Mouse (Mus musculus): ENCODE results near the gene Asphd2. TPM values are rescaled to one million over a fixed set of nuclear protein-coding genes. Genes with fewer than 3 reads are reported as not detected.
A peak's percentile ranks its signal among the peaks of the same experiment; 100 is the strongest.

Asphd2 gene
- polyA plus RNA-seq, 1 experiment from 2014 or later = 5.6 TPM

DNA sequence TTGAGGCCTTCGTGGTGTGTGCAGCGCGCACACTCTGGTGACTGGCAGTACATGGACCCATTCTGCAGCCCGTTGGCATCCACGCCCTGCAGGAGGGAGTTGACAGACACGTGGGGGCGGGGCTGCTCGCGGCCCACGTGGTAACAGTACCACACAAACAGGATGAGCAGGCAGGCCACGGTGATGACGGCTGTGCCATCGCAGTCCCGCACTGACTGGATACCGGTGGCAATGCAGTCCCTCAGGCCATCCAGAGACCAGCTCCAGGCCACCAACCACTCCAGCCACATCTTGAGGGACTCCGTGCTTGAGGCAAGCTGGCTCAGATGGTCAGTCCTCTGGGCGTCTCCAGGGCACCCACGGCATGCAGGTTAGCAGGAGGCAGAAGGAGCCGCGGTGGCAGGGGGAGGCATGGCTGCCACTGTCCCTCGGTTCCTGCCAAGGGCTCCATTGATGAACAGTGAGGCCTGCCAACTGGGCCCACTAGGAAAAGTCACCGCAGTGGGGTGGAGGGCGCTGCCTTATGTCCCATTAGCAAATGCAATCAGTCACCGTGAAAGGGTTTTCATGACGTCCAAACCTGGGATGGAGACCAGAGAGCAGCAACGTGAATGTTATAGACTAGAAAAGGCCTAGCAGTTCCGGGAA, 2.9 kb downstream of the Asphd2 start:
- Histone ChIP-seq H3K4me1 (ENCODE audit: insufficient read depth) (no peaks in the 10 kb centered on the region), H3K9ac (no peak overlapping the region), H3K9me3 (ENCODE audit: low read depth, low read length) (no peaks in the 10 kb centered on the region), H3K4me2 (no peak overlapping the region), H3K36me3 (ENCODE audit: insufficient read depth) (no peaks in the 10 kb centered on the region), H3K27me3 (ENCODE audit: insufficient read depth, low read length) (peaks cover 13% of the 10 kb centered on the region; the same call in 1 of the 2 replicates), H3K4me3 (ENCODE audit: low read depth, low read length) (no peak overlapping the region), H3K27ac (ENCODE audit: low read depth) (no peak overlapping the region)
- 63% methylated on average over 27 of the region's 27 CpGs for WGBS
- TF ChIP-seq CTCF (IDR thresholded peaks at IDR 0.05; ENCODE audit: low read depth) = no peak
- ATAC-seq (ENCODE audit: insufficient read depth) = no peak
- no peak for DNase-seq

DNA sequence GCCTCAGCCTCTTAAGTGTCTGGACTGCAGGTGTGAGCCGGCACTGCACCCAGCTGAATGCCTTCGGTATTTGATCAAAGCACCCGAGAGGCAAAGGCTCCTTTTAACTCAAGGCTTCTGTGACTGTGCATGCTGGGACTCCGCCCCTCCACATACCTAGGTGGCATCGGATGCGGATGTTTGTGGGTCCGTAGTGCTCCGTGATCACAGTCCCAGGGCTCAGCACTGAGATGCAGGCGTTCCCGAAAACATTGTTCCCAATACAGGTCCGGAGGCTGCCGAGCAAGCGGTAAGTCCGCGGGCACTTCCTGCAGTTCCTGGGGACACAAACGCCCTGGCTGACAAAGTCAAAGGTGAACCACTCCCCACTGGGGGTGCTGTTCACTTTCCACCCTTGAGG, 3.7 kb downstream of the Asphd2 start:
- H3K4me2 ChIP-seq = no peak overlapping the region
- no peak overlapping the region for H3K4me3 ChIP-seq (ENCODE audit: low read depth, low read length)
- no peaks in the 10 kb centered on the region for H3K4me1 ChIP-seq (ENCODE audit: insufficient read depth)
- no peak for ATAC-seq (ENCODE audit: insufficient read depth)
- H3K9me3 ChIP-seq (ENCODE audit: low read depth, low read length) = no peaks in the 10 kb centered on the region
- no peak overlapping the region for H3K9ac ChIP-seq
- no peaks in the 10 kb centered on the region for H3K36me3 ChIP-seq (ENCODE audit: insufficient read depth)
- WGBS = 45% methylated on average over 16 of the region's 16 CpGs
- H3K27me3 ChIP-seq (ENCODE audit: insufficient read depth, low read length) = peaks cover 13% of the 10 kb centered on the region; the same call in 1 of the 2 replicates
- no peak for TF ChIP-seq CTCF (IDR thresholded peaks at IDR 0.05; ENCODE audit: low read depth)
- H3K27ac ChIP-seq (ENCODE audit: low read depth) = no peak overlapping the region
- no peak for DNase-seq

DNA sequence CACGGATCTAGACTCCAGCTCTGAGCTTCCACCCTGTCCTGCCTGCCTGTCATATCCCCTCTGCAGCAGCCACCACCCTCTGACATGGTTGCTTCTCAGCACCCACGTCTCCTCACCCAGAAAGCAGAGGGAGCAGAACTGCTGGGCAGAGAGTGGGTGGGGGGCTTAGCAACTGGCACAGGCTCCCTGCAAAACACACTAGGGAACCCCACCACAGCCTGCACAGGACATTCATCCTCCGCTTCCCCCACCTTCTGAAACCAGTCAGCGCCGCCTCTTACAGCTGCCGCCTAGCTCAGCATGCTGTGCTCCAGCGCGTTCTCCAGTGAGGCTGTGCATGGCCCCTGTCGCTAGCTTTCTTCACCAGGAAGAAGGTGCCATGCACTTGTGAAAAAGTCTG, 5.3 kb downstream of the Asphd2 start:
- Histone ChIP-seq H3K9ac (no peak overlapping the region), H3K4me3 (ENCODE audit: low read depth, low read length) (no peak overlapping the region), H3K27me3 (ENCODE audit: insufficient read depth, low read length) (peaks cover 11% of the 10 kb centered on the region; the same call in 1 of the 2 replicates), H3K4me2 (no peak overlapping the region), H3K4me1 (ENCODE audit: insufficient read depth) (no peaks in the 10 kb centered on the region), H3K36me3 (ENCODE audit: insufficient read depth) (no peaks in the 10 kb centered on the region), H3K27ac (ENCODE audit: low read depth) (no peak overlapping the region), H3K9me3 (ENCODE audit: low read depth, low read length) (no peaks in the 10 kb centered on the region)
- no peak for TF ChIP-seq CTCF (IDR thresholded peaks at IDR 0.05; ENCODE audit: low read depth)
- ATAC-seq (ENCODE audit: insufficient read depth) (no peak), DNase-seq (no peak)
- WGBS = 78% methylated on average over 9 of the region's 9 CpGs

DNA sequence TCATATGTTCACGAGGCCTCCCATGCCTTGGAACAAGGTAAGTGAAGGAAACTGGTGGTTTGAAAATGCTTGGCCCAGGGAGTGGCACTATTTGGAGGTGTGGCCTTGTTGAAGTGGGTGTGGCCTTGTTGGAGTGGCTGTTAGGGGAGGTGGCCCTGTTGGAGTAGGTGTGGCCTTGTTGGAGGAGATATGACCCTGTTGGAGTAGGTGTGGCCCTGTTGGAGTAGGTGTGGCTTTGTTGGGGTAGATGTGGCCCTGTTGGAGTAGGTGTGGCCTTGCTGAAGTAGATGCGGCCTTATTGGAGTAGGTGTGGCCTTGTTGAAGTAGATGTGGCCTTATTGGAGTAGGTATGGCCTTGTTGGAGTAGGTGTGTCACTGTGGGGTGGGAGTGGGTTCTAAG, 8.7 kb downstream of the Asphd2 start:
- ATAC-seq (ENCODE audit: insufficient read depth) = no peak; the same call in 1 of the 2 replicates
- H3K4me2 ChIP-seq = no peak overlapping the region
- no peak for DNase-seq
- no peak overlapping the region for H3K27ac ChIP-seq (ENCODE audit: low read depth)
- no peaks in the 10 kb centered on the region for H3K36me3 ChIP-seq (ENCODE audit: insufficient read depth)
- TF ChIP-seq CTCF (IDR thresholded peaks at IDR 0.05; ENCODE audit: low read depth) = no peak
- no peak overlapping the region for H3K4me3 ChIP-seq (ENCODE audit: low read depth, low read length)
- H3K4me1 ChIP-seq (ENCODE audit: insufficient read depth) = no peaks in the 10 kb centered on the region
- no peak overlapping the region for H3K9ac ChIP-seq
- no peaks in the 10 kb centered on the region for H3K27me3 ChIP-seq (ENCODE audit: insufficient read depth, low read length)
- H3K9me3 ChIP-seq (ENCODE audit: low read depth, low read length) = no peaks in the 10 kb centered on the region
- 58% methylated on average over 2 of the region's 2 CpGs for WGBS

DNA sequence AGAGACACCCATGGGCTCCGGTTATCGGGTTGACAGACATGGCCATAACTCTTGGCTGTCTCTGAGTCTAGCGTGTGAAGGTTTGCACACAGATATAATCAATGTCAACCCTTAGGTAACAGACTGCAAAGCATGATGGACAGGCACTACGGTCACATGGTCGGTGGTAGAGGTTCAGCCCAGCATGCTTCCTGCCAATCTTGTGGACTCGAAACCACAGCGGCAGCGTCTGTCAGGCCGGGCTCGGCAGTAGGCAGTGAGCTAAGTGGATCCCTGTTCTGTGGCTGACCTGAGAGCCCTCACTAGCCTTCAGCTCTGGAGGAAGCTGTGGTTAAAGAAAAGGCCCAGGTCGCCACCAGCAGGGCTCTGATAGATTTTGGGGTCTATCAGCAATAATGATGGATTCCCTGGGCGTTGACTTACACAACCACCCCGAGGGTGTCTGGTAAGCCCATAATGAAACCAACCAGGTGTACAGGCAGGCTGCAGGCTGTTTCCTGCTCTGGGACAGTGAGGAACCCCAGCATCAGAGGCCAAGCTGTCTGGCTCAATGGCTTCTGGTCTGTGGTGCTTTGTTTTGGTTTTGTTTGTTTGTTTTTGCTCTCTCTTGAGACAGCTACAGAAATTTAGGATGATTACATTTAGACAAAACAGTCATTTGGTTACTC, 9.7 kb downstream of the Asphd2 start:
- H3K4me3 ChIP-seq (ENCODE audit: low read depth, low read length) = no peak overlapping the region
- whole genome bisulfite sequencing = 89% methylated on average over 13 of the region's 13 CpGs
- no peak for TF ChIP-seq CTCF (IDR thresholded peaks at IDR 0.05; ENCODE audit: low read depth)
- no peak overlapping the region for H3K27ac ChIP-seq (ENCODE audit: low read depth)
- H3K4me1 ChIP-seq (ENCODE audit: insufficient read depth) = no peaks in the 10 kb centered on the region
- H3K9me3 ChIP-seq (ENCODE audit: low read depth, low read length) = no peaks in the 10 kb centered on the region
- H3K36me3 ChIP-seq (ENCODE audit: insufficient read depth) = no peaks in the 10 kb centered on the region
- H3K27me3 ChIP-seq (ENCODE audit: insufficient read depth, low read length) = no peaks in the 10 kb centered on the region
- DNase-seq = no peak
- H3K4me2 ChIP-seq = no peak overlapping the region
- no peak overlapping the region for H3K9ac ChIP-seq
- no peak for ATAC-seq (ENCODE audit: insufficient read depth)

DNA sequence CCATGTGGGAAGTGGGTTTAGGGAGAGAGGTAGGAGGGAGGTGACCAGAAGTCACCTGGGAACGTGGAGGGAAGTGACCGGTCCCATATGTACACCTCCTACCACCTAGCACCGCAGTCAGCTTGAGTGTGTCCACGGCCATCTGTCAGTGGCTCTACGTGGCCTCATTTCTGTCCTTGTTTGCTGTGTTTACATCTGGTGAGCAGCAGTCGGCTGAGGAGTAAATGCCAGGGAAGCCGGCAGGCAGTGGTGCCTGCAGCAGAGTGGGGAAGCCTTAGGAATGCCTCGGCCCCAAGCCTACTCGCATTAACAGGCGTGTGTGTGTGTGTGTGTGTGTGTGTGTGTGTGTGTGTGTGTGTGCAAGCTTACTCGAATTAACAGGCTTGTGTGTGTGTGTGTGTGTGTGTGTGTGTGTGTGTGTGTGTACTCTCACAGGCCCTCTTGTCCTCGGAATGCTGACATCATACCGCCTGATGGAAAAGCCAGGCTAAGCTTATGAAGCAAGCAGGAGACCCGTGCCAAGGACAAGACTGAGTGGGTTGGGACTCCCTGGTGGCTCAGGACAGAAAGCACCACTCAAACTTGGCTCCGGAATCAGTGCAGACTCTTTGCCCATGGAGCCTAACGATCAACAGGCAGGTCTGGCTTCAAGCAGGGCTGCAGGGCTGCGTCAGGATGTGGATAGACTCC, 11.9 kb downstream of the Asphd2 start:
- Histone ChIP-seq H3K4me3 (ENCODE audit: low read depth, low read length) (no peak overlapping the region), H3K36me3 (ENCODE audit: insufficient read depth) (peaks cover 14% of the 10 kb centered on the region), H3K9me3 (ENCODE audit: low read depth, low read length) (no peaks in the 10 kb centered on the region), H3K9ac (no peak overlapping the region), H3K4me1 (ENCODE audit: insufficient read depth) (no peaks in the 10 kb centered on the region), H3K4me2 (no peak overlapping the region), H3K27me3 (ENCODE audit: insufficient read depth, low read length) (no peaks in the 10 kb centered on the region), H3K27ac (ENCODE audit: low read depth) (no peak overlapping the region)
- 38% methylated on average over 17 of the region's 17 CpGs for WGBS
- ATAC-seq (ENCODE audit: insufficient read depth) (peak; percentile 47), DNase-seq (peak; percentile 42)
- TF ChIP-seq CTCF (IDR thresholded peaks at IDR 0.05; ENCODE audit: low read depth) = no peak

DNA sequence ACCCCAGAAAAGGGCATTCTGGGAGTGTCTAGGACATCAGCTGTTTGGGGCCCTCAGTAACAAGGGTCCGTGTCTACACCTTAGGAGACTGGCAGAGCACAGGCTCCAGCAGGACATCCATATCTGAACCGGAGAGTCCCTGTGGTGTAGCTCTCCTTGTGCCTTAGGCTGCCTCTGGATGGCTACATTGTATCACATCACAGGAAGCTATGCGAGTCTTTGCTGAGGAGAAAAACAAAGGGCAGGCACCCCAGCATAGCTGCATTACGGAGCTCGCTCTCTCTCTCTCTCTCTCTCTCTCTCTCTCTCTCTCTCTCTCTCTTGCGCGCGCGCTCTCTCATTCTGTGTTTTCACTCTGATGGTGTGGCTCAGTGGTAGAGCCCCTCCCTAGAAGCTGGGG, 12.6 kb downstream of the Asphd2 start:
- H3K9ac ChIP-seq = no peak overlapping the region
- 56% methylated on average over 9 of the region's 9 CpGs for WGBS
- no peak overlapping the region for H3K4me3 ChIP-seq (ENCODE audit: low read depth, low read length)
- ATAC-seq (ENCODE audit: insufficient read depth) = no peak
- TF ChIP-seq CTCF (IDR thresholded peaks at IDR 0.05; ENCODE audit: low read depth) = no peak
- H3K27ac ChIP-seq (ENCODE audit: low read depth) = no peak overlapping the region
- no peaks in the 10 kb centered on the region for H3K4me1 ChIP-seq (ENCODE audit: insufficient read depth)
- H3K36me3 ChIP-seq (ENCODE audit: insufficient read depth) = peaks cover 14% of the 10 kb centered on the region
- no peaks in the 10 kb centered on the region for H3K27me3 ChIP-seq (ENCODE audit: insufficient read depth, low read length)
- no peak for DNase-seq
- H3K9me3 ChIP-seq (ENCODE audit: low read depth, low read length) = no peaks in the 10 kb centered on the region
- H3K4me2 ChIP-seq = no peak overlapping the region
